Mouse (Mus musculus): ENCODE measurements around the gene Smap2. TPM values are rescaled to one million over a fixed set of nuclear protein-coding genes. Genes with fewer than 3 reads are reported as not detected.
A peak's percentile ranks its signal among the peaks of the same experiment; 100 is the strongest.

Smap2 gene
- total and polyA plus RNA-seq, 3 experiments: 20.4 to 38.1 (median 37.8) TPM

DNA sequence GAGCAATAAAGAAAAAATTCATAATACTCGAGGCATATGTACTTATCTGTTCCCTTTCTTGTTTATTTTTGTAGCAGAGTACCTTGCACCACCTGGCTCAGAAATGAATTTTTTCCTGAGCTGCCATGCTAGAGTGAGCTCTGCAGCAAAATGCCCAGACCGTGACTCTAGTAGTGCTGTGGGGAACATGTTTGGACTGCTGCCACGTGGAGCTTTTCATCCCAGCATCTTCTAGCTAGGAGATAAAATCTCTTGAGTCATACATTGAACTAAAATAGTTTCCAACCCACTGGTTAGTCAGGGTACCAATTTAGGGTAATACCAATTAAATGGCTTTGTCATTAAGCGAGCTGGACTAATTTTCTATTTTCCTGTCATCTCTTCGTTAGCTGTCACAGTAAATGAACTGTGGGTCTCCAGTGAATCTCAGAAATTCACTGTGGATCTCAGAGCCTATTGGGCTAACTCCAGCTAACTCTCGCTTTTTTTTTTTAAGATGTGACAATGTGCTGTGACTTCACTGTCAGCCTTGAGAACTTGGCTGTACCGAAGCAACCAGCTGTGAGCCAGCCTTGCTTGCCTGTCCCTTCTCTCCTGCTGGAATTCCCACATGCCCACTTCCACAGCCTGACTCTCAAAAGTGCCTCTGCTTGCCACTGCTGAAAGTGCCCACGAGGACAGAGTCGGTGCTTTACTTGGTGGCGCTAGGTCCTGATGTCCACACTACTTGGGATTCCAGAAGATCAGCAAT lies 3.2 kb upstream of the Smap2 start:
- peak; percentile 45 for DNase-seq

GRCm38 (mm10) chr4:121018250-121018649 lies 1.2 kb upstream of the Smap2 start:
- DNase-seq: no peak

GRCm38 (mm10) chr4:121016021-121016898 lies 787 bp downstream of the Smap2 start:
- peak; percentile 23 for DNase-seq

DNA sequence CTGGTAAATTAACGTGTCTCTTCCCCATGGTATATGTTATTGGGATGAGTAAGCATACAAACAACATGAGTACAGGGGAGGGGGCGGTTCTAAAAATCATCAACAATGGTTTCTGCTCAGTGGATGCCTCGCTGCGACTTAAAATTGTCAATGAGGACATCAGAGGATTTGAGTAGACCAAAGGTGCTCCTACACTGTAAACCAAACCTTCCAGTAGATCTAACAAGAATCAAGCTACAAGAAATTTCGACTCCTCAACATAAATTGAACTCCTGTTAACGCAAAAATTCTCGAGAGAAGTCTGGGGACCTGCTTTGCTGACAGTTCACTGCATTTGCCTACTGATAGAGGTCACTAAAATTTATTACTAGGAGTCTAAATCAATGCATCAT lies 1.8 kb downstream of the Smap2 start:
- DNase-seq: no peak

GRCm38 (mm10) chr4:121014594-121015267 lies 2.3 kb downstream of the Smap2 start:
- no peak for DNase-seq

GRCm38 (mm10) chr4:121010770-121011549 lies 6.1 kb downstream of the Smap2 start:
- DNase-seq: no peak

DNA sequence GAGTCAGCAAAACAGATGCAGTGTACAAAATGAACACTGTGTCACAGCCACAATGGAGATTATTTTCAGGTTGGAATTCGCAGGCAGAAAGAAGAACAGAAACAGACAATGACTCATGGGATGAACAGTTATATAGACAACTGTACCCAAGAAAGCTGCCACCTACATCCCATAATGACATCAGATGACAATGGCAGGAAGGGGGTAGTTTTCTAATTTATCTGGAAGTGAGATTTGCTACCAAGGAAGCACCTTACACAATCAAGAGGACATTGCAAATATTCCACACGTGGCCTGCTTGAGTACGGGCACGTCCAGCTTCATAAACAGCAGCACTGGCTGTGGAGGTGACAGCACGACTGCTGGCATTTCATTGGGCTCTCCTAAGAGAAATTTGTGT lies 7.9 kb downstream of the Smap2 start:
- no peak for DNase-seq

DNA sequence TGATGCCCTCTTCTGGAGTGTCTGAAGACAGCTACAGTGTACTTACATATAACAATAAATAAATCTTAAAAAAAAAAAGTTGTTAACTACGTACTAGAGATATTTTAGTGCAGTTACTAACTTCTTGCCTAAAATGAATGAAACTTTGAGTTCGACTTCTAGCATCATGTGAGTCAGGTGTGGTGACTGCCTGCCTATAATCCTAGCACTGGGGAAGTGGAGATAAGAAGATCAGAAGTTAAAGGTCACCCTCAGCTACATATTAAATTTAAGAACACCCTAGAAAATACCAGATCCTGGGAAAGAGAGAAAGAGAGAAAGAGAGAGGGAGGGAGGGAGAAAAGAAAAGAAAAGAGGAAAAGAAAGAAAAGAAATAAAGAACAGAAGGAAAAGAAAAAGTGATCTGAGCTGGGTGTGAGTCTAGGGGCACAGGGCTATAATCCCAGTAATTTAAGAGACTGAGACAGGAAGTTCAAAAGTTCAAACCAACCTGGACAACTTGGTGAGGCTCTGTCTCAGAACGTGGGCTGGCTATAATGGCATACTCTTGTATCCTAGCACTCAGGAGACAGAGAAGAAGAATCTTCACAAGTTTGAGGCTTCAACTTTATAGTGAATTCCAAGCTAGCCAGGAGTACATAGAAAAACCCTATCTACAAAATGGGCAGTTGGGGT lies 8.8 kb downstream of the Smap2 start:
- no peak for DNase-seq

- no peak for DNase-seq
Observed at GRCm38 (mm10) chr4:121007006-121007405, 10.0 kb downstream of the Smap2 start.

DNA sequence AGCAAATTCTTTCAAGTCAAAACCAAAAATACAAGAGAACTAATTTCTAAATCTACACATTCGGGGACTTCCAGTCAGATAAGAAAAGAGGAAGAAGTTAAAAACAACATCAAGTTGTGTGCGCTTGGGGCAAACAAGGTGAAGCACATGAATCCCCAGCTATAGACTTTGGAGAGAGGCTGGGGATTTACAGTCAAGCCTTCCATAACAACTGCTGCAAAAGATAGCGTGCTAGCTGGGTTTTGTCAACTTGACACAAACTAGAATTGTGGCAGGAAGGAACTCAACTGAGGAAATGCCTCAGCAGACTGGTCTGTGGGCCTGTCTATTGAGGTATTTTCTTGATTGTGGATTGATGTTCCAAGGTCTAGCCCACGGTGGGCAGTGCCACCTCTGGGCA lies 12.4 kb downstream of the Smap2 start:
- DNase-seq: no peak

DNA sequence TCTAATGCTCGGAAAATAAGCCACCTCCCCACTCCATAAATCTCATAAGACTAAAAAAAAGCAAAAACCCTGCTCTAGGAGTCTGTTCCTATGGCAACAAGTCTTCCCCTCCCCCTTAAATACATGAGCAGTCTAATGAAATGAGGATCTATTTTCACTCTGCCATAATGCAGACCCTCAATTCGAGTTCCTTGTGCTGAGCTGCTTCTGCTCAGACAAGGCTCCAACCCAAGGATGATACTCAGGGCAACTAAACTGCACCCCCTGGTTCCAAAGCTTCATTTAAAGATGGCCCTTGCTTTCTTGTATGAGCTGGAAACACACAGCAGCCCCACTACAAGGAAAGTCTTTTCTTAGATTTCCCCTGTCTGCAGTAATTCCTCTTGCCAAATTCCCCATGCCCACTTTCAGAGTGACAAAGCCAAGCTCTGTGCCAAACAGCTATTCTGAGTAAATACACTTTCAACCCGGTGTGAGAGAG lies 13.4 kb downstream of the Smap2 start:
- no peak for DNase-seq

DNA sequence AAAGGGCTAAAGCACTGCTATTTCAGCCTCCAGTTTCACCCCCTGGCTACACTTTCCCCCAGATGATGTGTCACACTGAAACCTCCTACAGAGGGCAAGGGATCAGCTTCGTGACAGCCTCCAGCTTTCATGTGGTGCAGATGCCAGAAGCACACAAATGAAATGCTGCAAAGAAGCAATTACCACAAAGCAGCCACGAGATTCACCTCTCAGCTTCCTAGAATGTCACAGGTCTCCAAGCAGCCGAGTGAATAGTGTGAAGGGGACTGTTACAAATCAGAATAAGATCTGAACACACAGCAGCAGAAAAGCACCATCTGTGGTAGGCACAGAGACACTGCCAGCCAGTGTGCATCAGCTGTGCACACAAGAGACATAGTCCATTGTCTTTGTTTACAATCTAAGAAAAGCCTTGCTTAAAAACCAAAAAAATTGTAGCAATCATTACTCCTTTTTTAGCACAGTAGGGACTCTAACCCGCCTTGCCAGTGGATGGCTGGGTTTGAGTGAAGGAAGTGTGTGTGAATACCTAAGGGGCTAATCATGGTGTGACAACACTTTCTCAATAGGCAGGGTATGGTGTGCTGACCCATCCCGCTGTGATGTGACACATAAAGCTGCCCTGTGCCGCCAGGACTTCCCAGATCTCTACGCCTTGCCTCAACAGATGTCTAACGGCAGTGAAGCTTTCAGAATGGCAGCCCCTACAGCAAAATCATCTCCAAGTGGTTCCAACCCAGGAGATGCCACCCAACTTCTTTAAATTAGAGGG lies 14.5 kb downstream of the Smap2 start:
- DNase-seq: no peak

DNA sequence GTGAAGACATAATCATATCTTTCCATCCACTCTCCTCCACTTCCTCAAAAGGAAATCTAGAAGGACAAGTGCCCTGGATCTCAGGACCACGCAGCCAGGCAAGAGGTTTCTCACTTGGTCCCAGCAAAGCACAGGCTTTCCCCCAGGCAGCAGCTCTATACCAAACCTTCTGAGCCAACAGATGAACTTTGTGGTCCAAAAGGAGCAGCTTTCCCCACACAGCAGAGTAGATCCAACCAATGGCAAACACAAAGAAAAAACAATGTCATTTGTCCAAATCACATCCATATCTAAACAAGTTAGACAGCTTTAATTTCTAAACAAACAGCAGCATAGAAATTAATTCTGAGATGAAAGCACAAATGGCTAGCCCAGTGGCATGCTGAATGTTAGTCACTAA lies 15.4 kb downstream of the Smap2 start:
- DNase-seq: no peak

- DNase-seq: no peak
Observed at GRCm38 (mm10) chr4:121001042-121001441, 16.0 kb downstream of the Smap2 start.

DNA sequence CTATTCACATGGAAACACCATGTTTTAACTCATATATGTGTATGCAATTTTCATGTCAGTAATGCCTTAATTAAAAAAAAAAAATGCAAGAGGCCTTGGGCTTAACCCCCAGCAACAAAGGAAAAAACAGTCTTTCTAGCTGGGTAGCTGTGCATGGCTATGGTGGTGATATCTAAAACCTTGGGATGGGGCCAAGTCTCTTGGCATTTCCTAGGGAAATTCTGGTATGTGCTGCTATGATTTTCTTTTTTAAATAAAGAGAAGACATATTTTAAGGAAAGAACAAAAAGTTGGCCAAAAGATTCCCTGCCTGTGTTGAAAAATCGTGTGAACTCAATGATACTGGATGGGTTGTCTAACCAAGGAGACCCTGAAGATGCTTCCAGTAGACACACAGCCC lies 21.1 kb downstream of the Smap2 start:
- DNase-seq: no peak

GRCm38 (mm10) chr4:120993025-120993424 lies 24.0 kb downstream of the Smap2 start:
- DNase-seq: no peak

- DNase-seq: no peak
Observed at GRCm38 (mm10) chr4:120992284-120992683, 24.8 kb downstream of the Smap2 start.

DNA sequence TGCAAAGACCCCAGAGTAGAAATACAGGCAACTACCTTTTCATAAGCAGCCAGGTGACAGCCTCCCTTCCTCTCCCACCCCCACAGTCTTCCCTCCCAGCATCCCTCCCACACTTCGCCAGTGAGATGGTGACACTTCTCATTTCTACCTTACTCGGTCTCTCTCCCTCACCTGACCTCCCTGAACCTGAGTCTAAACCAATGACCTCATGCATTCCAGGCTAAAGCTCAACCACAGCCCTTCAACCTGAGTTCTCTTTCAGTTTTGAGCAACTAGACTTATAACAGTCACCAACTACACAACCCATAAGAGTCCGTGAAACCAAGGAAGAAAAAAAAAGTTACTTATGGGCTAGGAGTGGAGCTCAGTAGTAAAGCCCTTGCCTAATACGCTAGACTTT lies 29.7 kb downstream of the Smap2 start:
- no peak for DNase-seq

DNA sequence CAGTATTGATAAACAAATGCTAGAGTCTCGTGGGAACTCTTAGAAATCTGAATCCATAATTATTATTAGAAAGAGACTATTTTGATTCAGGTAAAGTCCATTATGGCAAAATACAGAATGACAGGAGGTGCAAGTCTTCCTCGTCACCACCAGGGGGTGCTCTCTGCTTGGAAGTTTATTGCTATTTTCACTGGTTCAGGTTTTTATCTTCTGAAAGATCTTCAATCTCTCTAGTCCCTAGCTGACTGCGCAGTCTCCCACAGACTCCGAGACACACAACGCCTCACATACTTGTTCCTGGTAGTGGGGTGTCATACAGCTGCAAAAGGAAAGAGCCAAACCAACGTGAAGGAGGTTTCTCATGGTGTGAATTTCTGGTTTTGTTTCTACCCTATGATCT lies 30.6 kb downstream of the Smap2 start:
- peak; percentile 52 for DNase-seq

GRCm38 (mm10) chr4:120978221-120978620 lies 38.8 kb downstream of the Smap2 start:
- DNase-seq: no peak

DNA sequence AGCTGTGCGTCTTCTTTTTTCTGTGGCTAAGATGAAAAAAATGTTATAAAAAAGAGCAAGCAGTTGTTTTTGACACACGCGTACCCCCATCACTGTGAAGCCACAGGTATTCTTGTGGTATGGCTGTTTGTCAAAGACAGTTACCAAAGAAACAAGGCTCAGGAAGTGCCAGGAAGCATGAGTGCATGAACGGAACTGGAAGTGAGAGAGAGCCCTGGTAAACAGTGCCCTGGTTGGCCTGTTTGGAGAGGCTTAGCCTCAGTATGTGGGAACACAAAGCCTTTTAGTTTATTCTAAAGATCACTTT lies 41.7 kb downstream of the Smap2 start:
- DNase-seq: no peak
